Mouse (Mus musculus) lung, adult 2 months (tissue): ENCODE measurements around the gene Med10. TPM values are rescaled to one million over a fixed set of nuclear protein-coding genes. Genes with fewer than 3 reads are reported as not detected.

Experiments
- DNase-seq: peaks from one replicate; pipeline ENCODE4 v3.0.0; 2022
- H3K4me1 ChIP-seq: fragments of 200-500 bp; 2 replicates; pipeline ENCODE4 v1.6.1; 2011; ENCODE audit warnings: low read length; ENCODE audit not compliant: control insufficient read depth, insufficient read depth
- H3K4me3 ChIP-seq: fragments of 200-500 bp; replicated peaks from 2 replicates; pipeline ENCODE3; 2011; ENCODE audit warnings: low read depth, mild to moderate bottlenecking, control low read depth, low read length; ENCODE audit errors: extremely low read depth
- CTCF ChIP-seq: fragments of 200-500 bp; IDR thresholded peaks from 2 replicates; pipeline ENCODE4 v1.5.1; 2011; ENCODE audit warnings: mild to moderate bottlenecking, low read length, control low read depth; ENCODE audit not compliant: insufficient read depth
- POLR2A ChIP-seq: fragments of 200-500 bp; IDR thresholded peaks from 2 replicates; pipeline ENCODE4 v1.6.1; 2011; ENCODE audit warnings: low read depth, mild to moderate bottlenecking, control low read depth, low read length, borderline replicate concordance; ENCODE audit errors: extremely low read depth
- WGBS: fragments of 180-500 bp; shearing (Covaris S2); methylation state at CpG from one replicate; pipeline ENCODE4 v1.1.7; 2018; 5-methylcytosine and 5-hydroxymethylcytosine counted together
- polyA plus RNA-seq: library from polyadenylated mRNA; depleted of rRNA; stranded (reverse); fragments of >200 nt; gene quantifications from 2 replicates; pipeline ENCODE4 v1.2.3, GENCODE M21; 2012; rRNA removed

Gene Med10
- polyA plus RNA-seq, result 23.8 and 31.6 TPM in 2 replicates

- no peak within 1 kb of the TSS for H3K4me3 ChIP-seq
- no peaks in the 10 kb centered on the region for H3K4me1 ChIP-seq
- TF ChIP-seq POLR2A, result no peak
- TF ChIP-seq CTCF, result no peak
- WGBS, result 82% methylated on average over 5 of the region's 5 CpGs
- DNase-seq, result no peak
Observed at GRCm38 (mm10) chr13:69802095-69802494, at the start of gene Med10. Gene Med10, plus strand, starts transcription at chr13:69802395.

- 71% methylated on average over 2 of the region's 2 CpGs for WGBS
- Histone ChIP-seq H3K4me1 (no peaks in the 10 kb centered on the region), H3K4me3 (no peak overlapping the region)
- no peak for DNase-seq
- TF ChIP-seq CTCF, result no peak
- TF ChIP-seq POLR2A, result no peak
Observed at GRCm38 (mm10) chr13:69752875-69753274, 49.3 kb upstream of the Med10 start.

GRCm38 (mm10) chr13:69758979-69759378 is 43.2 kb upstream of the Med10 start:
- DNase-seq, result no peak
- no peak for TF ChIP-seq CTCF
- no peak for TF ChIP-seq POLR2A
- Histone ChIP-seq H3K4me1 (no peaks in the 10 kb centered on the region), H3K4me3 (no peak overlapping the region)
- 54% methylated on average over 6 of the region's 6 CpGs for WGBS

- H3K4me1 ChIP-seq, result no peaks in the 10 kb centered on the region
- no peak overlapping the region for H3K4me3 ChIP-seq
- TF ChIP-seq CTCF (no peak), POLR2A (no peak)
- DNase-seq, result no peak
- 56% methylated on average over 10 of the region's 10 CpGs for WGBS
Observed at GRCm38 (mm10) chr13:69761393-69761792, 40.8 kb upstream of the Med10 start.

GRCm38 (mm10) chr13:69764646-69765045 is 37.5 kb upstream of the Med10 start:
- no peaks in the 10 kb centered on the region for H3K4me1 ChIP-seq
- H3K4me3 ChIP-seq, result no peak overlapping the region
- WGBS, result 64% methylated on average over 9 of the region's 9 CpGs
- DNase-seq, result no peak
- TF ChIP-seq POLR2A (no peak), CTCF (no peak)

GRCm38 (mm10) chr13:69768152-69768551 is 34.0 kb upstream of the Med10 start:
- no peaks in the 10 kb centered on the region for H3K4me1 ChIP-seq
- H3K4me3 ChIP-seq, result no peak overlapping the region
- TF ChIP-seq CTCF, result no peak
- no peak for TF ChIP-seq POLR2A
- no peak for DNase-seq
- WGBS, result 86% methylated on average over 10 of the region's 10 CpGs

- TF ChIP-seq POLR2A, result no peak
- no peak for TF ChIP-seq CTCF
- WGBS, result 73% methylated on average over 12 of the region's 12 CpGs
- no peaks in the 10 kb centered on the region for H3K4me1 ChIP-seq
- no peak overlapping the region for H3K4me3 ChIP-seq
- DNase-seq, result no peak
Observed at GRCm38 (mm10) chr13:69770538-69771456, 31.4 kb upstream of the Med10 start.

GRCm38 (mm10) chr13:69772358-69772757 is 29.8 kb upstream of the Med10 start:
- TF ChIP-seq POLR2A, result no peak
- TF ChIP-seq CTCF, result no peak
- Histone ChIP-seq H3K4me3 (no peak overlapping the region), H3K4me1 (no peaks in the 10 kb centered on the region)
- WGBS, result 68% methylated on average over 4 of the region's 4 CpGs
- DNase-seq, result no peak

- no peak overlapping the region for H3K4me3 ChIP-seq
- no peak for DNase-seq
- TF ChIP-seq POLR2A, result no peak
- TF ChIP-seq CTCF, result no peak
- WGBS, result 90% methylated on average over 19 of the region's 19 CpGs
- H3K4me1 ChIP-seq, result no peaks in the 10 kb centered on the region
Observed at GRCm38 (mm10) chr13:69778221-69778620, 24.0 kb upstream of the Med10 start.

- no peak for DNase-seq
- WGBS, result 72% methylated on average over 5 of the region's 5 CpGs
Observed at GRCm38 (mm10) chr13:69788704-69789103, 13.5 kb upstream of the Med10 start.

More at GRCm38 (mm10) chr13:69788704-69789103, 13.5 kb upstream of the Med10 start:
- TF ChIP-seq CTCF (no peak), POLR2A (no peak)
- H3K4me3 ChIP-seq, result no peak overlapping the region
- no peaks in the 10 kb centered on the region for H3K4me1 ChIP-seq
